Mouse (Mus musculus): Measurements from ENCODE around the gene Gm28308.

GRCm38 (mm10) chr6:52217895-52218642 lies 4.9 kb upstream of the Gm28308 start:
- TF ChIP-seq CTCF (IDR thresholded peaks at IDR 0.05; ENCODE audit: borderline replicate concordance, insufficient read depth, low read depth, low read length) (no peak), POLR2A (IDR thresholded peaks at IDR 0.05; ENCODE audit: borderline replicate concordance, insufficient read depth, low read length) (no peak)

Data from cerebellum, adult 2 months (tissue).